Mouse (Mus musculus) heart, postnatal 0 days (tissue): ENCODE data around the gene Tmem179. TPM values are rescaled to one million over a fixed set of nuclear protein-coding genes. Genes with fewer than 3 reads are reported as not detected.

Experiments
- ATAC-seq: fragments of 200-750 bp; cut with Nextera tagmentation; 2 replicates; pipeline ENCODE4 v1.8.0; 2017; ENCODE audit warnings: low read depth, moderate number of reproducible peaks, moderate library complexity; ENCODE audit not compliant: insufficient read depth
- DNase-seq: peaks from one replicate; pipeline ENCODE4 v3.0.0-alpha.2; 2016; ENCODE audit warnings: low spot score
- H3K27ac ChIP-seq: fragments of 300-500 bp; sonication (generic); 2 replicates; pipeline ENCODE4 v1.5.1; 2014; ENCODE audit warnings: low read depth, mild to moderate bottlenecking
- H3K27me3 ChIP-seq: fragments of 300-500 bp; sonication (generic); 2 replicates; pipeline ENCODE4 v1.6.1; 2014; ENCODE audit warnings: low read length, mixed read lengths; ENCODE audit not compliant: control insufficient read depth, insufficient read depth
- H3K36me3 ChIP-seq: fragments of 300-500 bp; sonication (generic); replicated peaks from 2 replicates; pipeline ENCODE4 v1.6.1; 2014; ENCODE audit warnings: low read length, mixed read lengths; ENCODE audit not compliant: control insufficient read depth, insufficient read depth
- H3K4me1 ChIP-seq: fragments of 300-500 bp; sonication (generic); 2 replicates; pipeline ENCODE4 v1.6.1; 2014; ENCODE audit warnings: antibody characterized with exemption; ENCODE audit not compliant: control insufficient read depth, insufficient read depth
- H3K4me2 ChIP-seq: fragments of 300-500 bp; sonication (generic); 2 replicates; pipeline ENCODE4 v1.6.1; 2014; ENCODE audit warnings: low read depth, mild to moderate bottlenecking, low read length, moderate library complexity
- H3K4me3 ChIP-seq: fragments of 300-500 bp; sonication (generic); 2 replicates; pipeline ENCODE4 v1.5.1; 2014; ENCODE audit warnings: low read depth, low read length
- H3K9ac ChIP-seq: fragments of 300-500 bp; sonication (generic); replicated peaks from 2 replicates; pipeline ENCODE4 v1.6.1; 2014; ENCODE audit warnings: low read depth, low read length, mixed read lengths
- H3K9me3 ChIP-seq: fragments of 300-500 bp; sonication (generic); replicated peaks from 2 replicates; pipeline ENCODE4 v1.6.1; 2016; ENCODE audit warnings: low read length; ENCODE audit not compliant: control insufficient read depth
- CTCF ChIP-seq: IDR thresholded peaks from 2 replicates; pipeline ENCODE4 v1.5.1; 2016; ENCODE audit warnings: antibody characterized with exemption, control low read depth, low read depth
- EP300 ChIP-seq: IDR thresholded peaks from 2 replicates; pipeline ENCODE4 v1.6.1; 2016; ENCODE audit warnings: antibody characterized with exemption, low read depth
- WGBS: fragments of 180-500 bp; shearing (Covaris S2); extraction: QIAGEN DNeasy Blood & Tissue Kit; methylation state at CpG from one replicate; pipeline ENCODE4 v1.1.7; 2014; 5-methylcytosine and 5-hydroxymethylcytosine counted together
- polyA plus RNA-seq: library from polyadenylated mRNA; unstranded; fragments of >200 nt; fragmentation: Nextera tagmentation; extraction: Ambion mirVana; gene quantifications from 2 replicates; pipeline ENCODE4 v1.2.1, GENCODE M21; 2015
- total RNA-seq: library from RNA; depleted of rRNA; stranded (reverse); fragments of >200 nt; gene quantifications from 2 replicates; pipeline ENCODE4 v1.2.3, GENCODE M21; 2014; ENCODE audit warnings: low replicate concordance

The Tmem179 gene
- total and polyA plus RNA-seq, 2 experiments from 2014 or later: 0.27 TPM; not detected in 1

- Histone ChIP-seq H3K4me2 (no peak overlapping the region), H3K9ac (no peak overlapping the region), H3K36me3 (no peaks in the 10 kb centered on the region), H3K27ac (no peak overlapping the region), H3K4me1 (peaks cover 6% of the 10 kb centered on the region; the same call in 1 of the 2 replicates), H3K4me3 (no peak overlapping the region), H3K9me3 (no peaks in the 10 kb centered on the region), H3K27me3 (peaks cover 47% of the 10 kb centered on the region)
- 48% methylated on average over 4 of the region's 4 CpGs for WGBS
- no peak for ATAC-seq
- DNase-seq: no peak
- TF ChIP-seq CTCF (no peak), EP300 (no peak)
These were observed 9.3 kb downstream of the Tmem179 start for GRCm38 (mm10) chr12:112507264-112507663.

- Histone ChIP-seq H3K4me2 (no peak overlapping the region), H3K9ac (no peak overlapping the region), H3K36me3 (no peaks in the 10 kb centered on the region), H3K4me1 (peaks cover 6% of the 10 kb centered on the region; the same call in 1 of the 2 replicates), H3K4me3 (no peak overlapping the region), H3K9me3 (no peaks in the 10 kb centered on the region), H3K27me3 (peaks cover 38% of the 10 kb centered on the region), H3K27ac (no peak overlapping the region)
- no peak for TF ChIP-seq CTCF
- no peak for TF ChIP-seq EP300
- ATAC-seq (no peak), DNase-seq (no peak)
- WGBS: 77% methylated on average over 6 of the region's 6 CpGs
These were observed 10.3 kb downstream of the Tmem179 start for GRCm38 (mm10) chr12:112506267-112506666.

GRCm38 (mm10) chr12:112503003-112503771, 13.4 kb downstream of the Tmem179 start:
- no peak for DNase-seq
- Histone ChIP-seq H3K27ac (no peak overlapping the region), H3K9ac (no peak overlapping the region), H3K36me3 (no peaks in the 10 kb centered on the region), H3K27me3 (0 out of 2 replicates have a peak, but pooled peaks cover 16% of the 10 kb centered on the region), H3K9me3 (no peaks in the 10 kb centered on the region), H3K4me3 (no peak overlapping the region), H3K4me1 (peaks cover 6% of the 10 kb centered on the region; the same call in 1 of the 2 replicates), H3K4me2 (no peak overlapping the region)
- TF ChIP-seq EP300 (no peak), CTCF (no peak)
- ATAC-seq: no peak
- WGBS: 7% methylated on average over 19 of the region's 19 CpGs

GRCm38 (mm10) chr12:112498683-112499082, 17.9 kb downstream of the Tmem179 start:
- TF ChIP-seq EP300 (no peak), CTCF (peak; percentile 47)
- Histone ChIP-seq H3K9me3 (no peaks in the 10 kb centered on the region), H3K27me3 (0 out of 2 replicates have a peak, but pooled peaks cover 13% of the 10 kb centered on the region), H3K4me3 (no peak overlapping the region), H3K36me3 (no peaks in the 10 kb centered on the region), H3K27ac (no peak overlapping the region), H3K4me1 (peaks cover 6% of the 10 kb centered on the region; the same call in 1 of the 2 replicates), H3K9ac (no peak overlapping the region), H3K4me2 (no peak overlapping the region)
- DNase-seq: no peak
- ATAC-seq: no peak
- 45% methylated on average over 11 of the region's 11 CpGs for WGBS

- Histone ChIP-seq H3K4me3 (no peak overlapping the region), H3K9ac (no peak overlapping the region), H3K9me3 (no peaks in the 10 kb centered on the region), H3K4me1 (peaks cover 1% of the 10 kb centered on the region; the same call in 1 of the 2 replicates), H3K4me2 (no peak overlapping the region), H3K27me3 (0 out of 2 replicates have a peak, but pooled peaks cover 5% of the 10 kb centered on the region), H3K27ac (no peak overlapping the region), H3K36me3 (no peaks in the 10 kb centered on the region)
- TF ChIP-seq CTCF (no peak), EP300 (no peak)
- ATAC-seq (peak; percentile 18; the same call in 1 of the 2 replicates), DNase-seq (no peak)
- 47% methylated on average over 8 of the region's 8 CpGs for WGBS
These were observed 18.8 kb downstream of the Tmem179 start for GRCm38 (mm10) chr12:112497731-112498130.
